Mouse (Mus musculus) gastrocnemius, postnatal 4 days (tissue): Measurements from ENCODE around the gene Cped1. TPM values are rescaled to one million over a fixed set of nuclear protein-coding genes. Genes with fewer than 3 reads are reported as not detected.
"Not testable (repeated sequence)": the region's sequence is repeated elsewhere in the genome, so short reads cannot be mapped to it uniquely, and the experiment has no call there.

ENCODE experiments used
- DNase-seq, 2 experiments: peaks; one replicate each; pipeline ENCODE4 v3.0.0; 2021 to 2022; ENCODE audit warnings: low spot score in 2 of 2, mixed read lengths in 2 of 2
- total RNA-seq, 2 experiments: library from RNA; stranded (reverse); gene quantifications; 2 replicates each; pipeline ENCODE4 v1.2.3; 2021

The Cped1 gene
- total RNA-seq, 2 experiments from 2014 or later = 21.4 to 23.3 TPM

GRCm38 (mm10) chr6:22025584-22026357, 40.1 kb downstream of the Cped1 start:
- DNase-seq = no peak

GRCm38 (mm10) chr6:22026358-22026673, 40.6 kb downstream of the Cped1 start:
- DNase-seq = no peak

GRCm38 (mm10) chr6:22026761-22027594, 41.3 kb downstream of the Cped1 start:
- no peak for DNase-seq

GRCm38 (mm10) chr6:22027854-22028253, 42.1 kb downstream of the Cped1 start:
- no peak for DNase-seq

GRCm38 (mm10) chr6:22030381-22030780, 44.7 kb downstream of the Cped1 start:
- DNase-seq = no peak

GRCm38 (mm10) chr6:22033188-22033587, 47.5 kb downstream of the Cped1 start:
- no peak for DNase-seq

GRCm38 (mm10) chr6:22035408-22035807, 49.7 kb downstream of the Cped1 start:
- no peak for DNase-seq

- no peak for DNase-seq
These were observed 50.2 kb downstream of the Cped1 start for GRCm38 (mm10) chr6:22035895-22036294.

GRCm38 (mm10) chr6:22036396-22036795, 50.7 kb downstream of the Cped1 start:
- no peak for DNase-seq

- no peak for DNase-seq
These were observed 51.2 kb downstream of the Cped1 start for GRCm38 (mm10) chr6:22036911-22037310.

- DNase-seq = no peak
These were observed 51.8 kb downstream of the Cped1 start for GRCm38 (mm10) chr6:22037441-22038050.

- not testable (repeated sequence) for DNase-seq
These were observed 54.0 kb downstream of the Cped1 start for GRCm38 (mm10) chr6:22039666-22040065.

- no peak for DNase-seq
These were observed 59.3 kb downstream of the Cped1 start for GRCm38 (mm10) chr6:22044880-22045605.

- DNase-seq = no peak
These were observed 61.4 kb downstream of the Cped1 start for GRCm38 (mm10) chr6:22047101-22047500.

GRCm38 (mm10) chr6:22049093-22049492, 63.4 kb downstream of the Cped1 start:
- no peak for DNase-seq

- DNase-seq = no peak
These were observed 65.8 kb downstream of the Cped1 start for GRCm38 (mm10) chr6:22051526-22051925.

GRCm38 (mm10) chr6:22053014-22053413, 67.3 kb downstream of the Cped1 start:
- DNase-seq = no peak

GRCm38 (mm10) chr6:22064341-22064740, 78.6 kb downstream of the Cped1 start:
- DNase-seq = no peak

- no peak for DNase-seq
These were observed 85.0 kb downstream of the Cped1 start for GRCm38 (mm10) chr6:22070603-22071322.

GRCm38 (mm10) chr6:22071323-22071840, 85.7 kb downstream of the Cped1 start:
- no peak for DNase-seq
